Mouse (Mus musculus): ENCODE data around the gene Tfe3. TPM values are rescaled to one million over a fixed set of nuclear protein-coding genes. Genes with fewer than 3 reads are reported as not detected.

The Tfe3 gene
- polyA plus RNA-seq, 1 experiment from 2014 or later: 30.3 TPM

DNA sequence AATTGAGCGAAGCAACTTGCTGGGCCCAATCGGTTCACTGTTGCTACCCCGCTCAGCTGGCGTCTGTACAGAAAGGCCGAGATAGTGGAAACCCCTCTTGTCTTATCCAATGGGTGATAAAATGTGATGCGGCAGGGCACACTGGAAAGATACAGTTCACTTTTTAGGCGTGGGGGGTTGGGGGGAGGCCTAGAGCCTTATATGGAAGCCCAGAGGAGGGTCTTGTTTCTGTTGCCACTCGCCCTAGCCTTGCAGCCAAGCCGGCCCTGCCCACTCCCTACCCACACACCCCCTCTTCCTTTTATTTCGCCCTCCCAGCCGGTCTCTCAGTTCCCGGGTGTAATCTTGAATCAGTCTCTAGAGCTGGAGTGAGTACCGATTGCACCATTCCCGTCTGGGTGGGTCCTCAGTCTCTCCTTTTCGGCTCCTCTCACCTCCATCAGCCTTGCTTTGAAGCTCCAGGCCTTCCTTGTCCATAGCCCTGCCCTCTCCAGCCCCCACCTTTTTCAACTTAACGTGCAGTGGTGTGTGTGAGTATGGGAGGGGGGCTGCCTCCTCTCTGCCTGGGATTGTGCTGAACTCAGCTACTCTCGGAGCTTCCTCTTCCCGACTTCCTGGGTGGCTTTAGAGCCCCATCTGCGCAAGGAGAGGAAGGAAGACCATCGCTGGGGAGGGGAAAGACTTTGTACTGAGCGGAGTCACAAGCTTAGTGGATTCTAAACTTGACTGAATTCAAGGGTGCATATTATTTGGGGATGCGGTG, 1.5 kb downstream of the Tfe3 start:
- ATAC-seq (ENCODE audit: low FRiP score): no peak
- Histone ChIP-seq H3K4me3 (replicated peaks) (peak overlapping the region; percentile 62), H3K27me3 (no peaks in the 10 kb centered on the region)

DNA sequence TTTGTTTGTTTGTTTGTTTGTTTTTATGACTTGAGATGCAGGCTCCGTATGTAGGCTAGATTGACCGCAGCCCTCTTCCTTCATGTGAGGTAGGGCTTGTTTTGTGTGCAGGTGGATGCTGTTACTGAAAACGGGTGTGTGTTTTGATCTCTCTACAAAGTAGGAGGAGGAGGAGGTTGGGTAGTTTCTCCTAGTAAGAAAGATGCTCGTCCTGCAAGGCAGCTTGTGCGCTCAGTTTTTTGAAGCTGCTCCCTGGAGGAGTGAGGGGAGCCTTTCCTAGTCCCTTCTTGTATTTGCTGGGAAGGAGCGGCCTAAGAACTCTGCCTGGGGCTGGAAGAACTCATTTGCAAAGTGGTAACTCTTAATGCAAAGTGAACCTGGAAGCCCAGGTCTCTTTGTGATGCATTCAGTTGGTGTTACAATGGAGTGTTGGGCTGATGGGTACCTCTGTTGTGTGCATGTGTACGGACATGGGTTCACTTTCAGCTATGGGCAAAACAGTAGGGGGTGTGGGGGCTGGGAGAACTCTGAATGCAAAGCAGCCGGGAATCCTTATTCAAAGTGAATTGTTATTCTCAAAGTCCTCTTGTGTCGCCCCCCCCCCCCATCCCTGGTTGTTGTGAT, 2.4 kb downstream of the Tfe3 start:
- Histone ChIP-seq H3K4me3 (replicated peaks) (peak overlapping the region; percentile 62), H3K27me3 (no peaks in the 10 kb centered on the region), H3K9me3 (no peaks in the 10 kb centered on the region), H3K4me2 (peak overlapping the region; percentile 67), H3K27ac (no peak overlapping the region), H3K36me3 (replicated peaks) (peaks cover 14% of the 10 kb centered on the region), H3K9ac (peak overlapping the region; percentile 63; the same call in 1 of the 2 replicates), H3K4me1 (peaks cover 19% of the 10 kb centered on the region)
- 17% methylated on average over 9 of the region's 9 CpGs for WGBS
- no peak for ATAC-seq (ENCODE audit: low FRiP score)

More for the DNA sequence above, 1.5 kb downstream of the Tfe3 start:
- peaks cover 11% of the 10 kb centered on the region for H3K36me3 ChIP-seq (replicated peaks)
- H3K4me1 ChIP-seq: peaks cover 19% of the 10 kb centered on the region
- peak overlapping the region; percentile 67 for H3K4me2 ChIP-seq
- WGBS: 15% methylated on average over 22 of the region's 22 CpGs
- no peak overlapping the region for H3K27ac ChIP-seq
- peak overlapping the region; percentile 63 for H3K9ac ChIP-seq
- H3K9me3 ChIP-seq: no peaks in the 10 kb centered on the region

DNA sequence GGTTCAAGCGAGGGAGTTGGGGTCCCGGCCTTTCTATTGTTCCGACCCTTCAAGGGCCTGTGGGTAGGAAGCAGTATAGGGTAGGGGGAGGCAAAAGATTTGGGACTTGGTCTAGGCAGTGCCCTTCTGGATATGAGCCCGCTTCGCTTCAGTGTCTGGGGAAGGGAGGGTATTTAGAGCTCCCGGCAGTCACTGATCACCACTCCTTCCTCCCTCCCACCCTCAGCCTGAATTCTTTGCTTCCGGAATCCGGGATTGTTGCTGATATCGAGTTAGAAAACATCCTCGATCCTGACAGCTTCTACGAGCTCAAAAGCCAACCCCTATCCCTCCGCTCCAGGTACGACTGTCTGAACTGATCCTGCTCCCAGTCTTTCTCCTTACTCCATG, 2.9 kb downstream of the Tfe3 start:
- H3K9ac ChIP-seq: 0 out of 2 replicates have a peak overlapping the region, but pooled peaks have one; percentile 63
- WGBS: 24% methylated on average over 12 of the region's 13 CpGs
- no peaks in the 10 kb centered on the region for H3K27me3 ChIP-seq
- ATAC-seq (ENCODE audit: low FRiP score): no peak
- H3K9me3 ChIP-seq: no peaks in the 10 kb centered on the region
- H3K36me3 ChIP-seq (replicated peaks): peaks cover 18% of the 10 kb centered on the region
- peak overlapping the region; percentile 62 for H3K4me3 ChIP-seq (replicated peaks)
- H3K4me2 ChIP-seq: peak overlapping the region; percentile 67
- peaks cover 19% of the 10 kb centered on the region for H3K4me1 ChIP-seq
- H3K27ac ChIP-seq: no peak overlapping the region

DNA sequence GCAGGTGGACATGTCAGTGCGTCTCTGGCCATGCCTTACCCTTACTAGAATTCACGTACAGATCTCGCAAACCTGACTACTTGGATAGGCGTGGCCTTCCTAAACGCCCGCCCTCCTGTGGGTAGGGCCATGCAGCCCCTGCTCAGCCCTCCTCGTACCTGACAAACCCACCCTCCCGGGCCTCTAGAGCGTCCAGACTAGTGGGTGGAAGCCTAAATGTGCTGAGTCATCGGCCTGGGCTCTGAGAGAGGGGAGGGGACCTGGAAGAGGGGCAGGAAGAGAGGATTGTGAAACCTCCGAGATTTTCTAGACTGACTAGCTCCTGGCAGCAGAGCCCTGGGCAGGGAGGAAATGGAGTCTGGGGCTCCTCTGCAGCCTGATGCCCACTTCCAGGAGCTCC, 3.4 kb downstream of the Tfe3 start:
- Histone ChIP-seq H3K27ac (no peak overlapping the region), H3K4me2 (peak overlapping the region; percentile 67), H3K36me3 (replicated peaks) (peaks cover 23% of the 10 kb centered on the region), H3K9me3 (no peaks in the 10 kb centered on the region), H3K9ac (0 out of 2 replicates have a peak overlapping the region, but pooled peaks have one; percentile 63), H3K4me3 (replicated peaks) (peak overlapping the region; percentile 62), H3K27me3 (no peaks in the 10 kb centered on the region), H3K4me1 (peaks cover 19% of the 10 kb centered on the region)
- 24% methylated on average over 11 of the region's 11 CpGs for WGBS
- no peak for ATAC-seq (ENCODE audit: low FRiP score)

DNA sequence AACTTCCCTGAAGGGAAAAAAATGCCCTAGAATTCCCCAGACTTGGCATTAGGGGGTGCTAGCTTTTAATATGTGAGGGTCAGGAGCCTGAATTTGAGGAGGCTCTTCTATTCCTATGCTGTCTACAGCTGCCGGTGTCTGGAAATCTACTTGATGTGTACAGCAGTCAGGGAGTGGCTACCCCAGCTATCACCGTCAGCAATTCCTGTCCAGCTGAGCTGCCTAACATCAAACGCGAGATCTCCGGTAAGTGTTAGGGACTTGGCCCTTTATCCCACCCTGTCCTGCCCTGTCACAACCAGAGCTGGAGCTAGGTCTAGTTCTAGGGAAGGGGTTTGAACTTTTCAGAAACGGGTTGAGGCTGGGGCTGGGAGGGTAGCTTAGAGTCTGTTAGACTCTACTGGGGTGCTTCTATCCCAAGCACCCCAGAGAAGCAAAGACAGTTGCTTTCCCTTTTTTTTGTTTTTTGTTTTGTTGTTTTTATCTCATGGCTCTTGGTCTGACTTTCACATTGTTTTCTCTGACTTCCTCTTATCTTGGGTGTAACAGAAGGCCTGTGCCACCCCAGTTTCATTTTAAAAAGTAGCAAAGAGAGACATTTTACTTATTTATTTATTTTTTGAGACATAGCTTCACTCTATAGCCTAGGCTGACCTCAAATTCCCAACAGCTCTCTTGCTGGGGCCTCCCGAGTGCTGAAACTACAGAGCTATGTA, 7.1 kb downstream of the Tfe3 start:
- 90% methylated on average over 7 of the region's 7 CpGs for WGBS
- Histone ChIP-seq H3K9ac (no peak overlapping the region), H3K4me2 (no peak overlapping the region), H3K36me3 (replicated peaks) (peaks cover 25% of the 10 kb centered on the region), H3K27ac (no peak overlapping the region), H3K9me3 (no peaks in the 10 kb centered on the region), H3K4me1 (peaks cover 14% of the 10 kb centered on the region), H3K4me3 (replicated peaks) (no peak overlapping the region), H3K27me3 (no peaks in the 10 kb centered on the region)
- ATAC-seq (ENCODE audit: low FRiP score): no peak

DNA sequence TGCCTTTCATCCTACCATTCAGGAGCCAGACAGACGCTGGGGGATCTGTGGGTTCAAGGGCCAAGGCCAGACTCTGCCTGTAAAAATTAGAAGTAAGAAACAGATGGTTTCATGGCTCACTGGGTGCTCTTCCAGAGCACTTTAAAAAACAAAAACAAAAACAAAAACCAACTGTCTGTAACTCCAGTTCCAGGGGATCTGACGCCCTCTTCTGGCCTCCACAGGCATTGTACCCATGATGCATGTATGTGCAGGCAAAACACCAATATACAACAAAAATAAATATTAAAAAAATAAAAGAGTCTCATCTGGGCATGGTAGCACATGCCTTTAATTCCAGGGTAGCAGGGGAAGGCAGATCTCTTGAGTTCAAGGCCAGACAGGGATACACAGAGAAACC, 10.4 kb downstream of the Tfe3 start:
- Histone ChIP-seq H3K4me1 (no peaks in the 10 kb centered on the region), H3K36me3 (replicated peaks) (peaks cover 18% of the 10 kb centered on the region), H3K9ac (no peak overlapping the region), H3K27me3 (no peaks in the 10 kb centered on the region), H3K4me3 (replicated peaks) (no peak overlapping the region), H3K27ac (no peak overlapping the region), H3K4me2 (no peak overlapping the region), H3K9me3 (no peaks in the 10 kb centered on the region)
- WGBS: 49% methylated on average over 2 of the region's 2 CpGs
- no peak for ATAC-seq (ENCODE audit: low FRiP score)

DNA sequence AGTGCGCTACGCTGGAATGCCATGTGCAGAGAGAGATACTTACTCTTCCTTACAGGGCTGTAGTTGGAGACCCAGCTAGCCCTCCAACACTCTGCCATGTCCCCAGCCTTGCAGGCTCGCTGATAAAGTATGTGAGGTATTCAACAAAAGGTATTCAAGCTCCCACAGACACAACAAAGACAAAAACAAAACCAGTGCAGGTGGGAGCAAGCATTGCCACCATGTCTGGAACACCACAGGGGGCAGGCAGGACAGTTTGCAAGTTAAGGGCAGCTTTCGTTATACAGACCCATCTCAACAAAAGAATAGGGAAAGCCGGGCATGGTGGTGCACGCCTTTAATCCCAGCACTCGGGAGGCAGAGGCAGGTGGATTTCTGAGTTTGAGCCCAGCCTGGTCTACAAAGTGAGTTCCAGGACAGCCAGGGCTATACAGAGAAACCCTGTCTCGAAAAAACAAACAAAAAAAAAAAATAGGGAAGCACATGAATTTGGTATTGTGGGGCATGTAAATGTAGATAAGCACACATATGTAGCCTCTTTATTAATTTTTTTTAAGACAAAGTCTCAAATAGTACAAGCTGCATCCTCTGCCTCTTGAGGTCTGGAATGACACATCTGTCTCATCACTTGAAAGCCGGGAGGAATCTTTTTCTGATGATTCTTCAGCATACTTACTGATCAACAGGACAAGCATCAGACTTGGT, 13.3 kb downstream of the Tfe3 start:
- H3K27me3 ChIP-seq: no peaks in the 10 kb centered on the region
- H3K9ac ChIP-seq: no peak overlapping the region
- H3K4me3 ChIP-seq (replicated peaks): no peak overlapping the region
- WGBS: 72% methylated on average over 9 of the region's 9 CpGs
- peaks cover 3% of the 10 kb centered on the region for H3K36me3 ChIP-seq (replicated peaks)
- no peak for ATAC-seq (ENCODE audit: low FRiP score)
- no peaks in the 10 kb centered on the region for H3K9me3 ChIP-seq
- H3K4me2 ChIP-seq: no peak overlapping the region
- H3K27ac ChIP-seq: no peak overlapping the region
- H3K4me1 ChIP-seq: no peaks in the 10 kb centered on the region

DNA sequence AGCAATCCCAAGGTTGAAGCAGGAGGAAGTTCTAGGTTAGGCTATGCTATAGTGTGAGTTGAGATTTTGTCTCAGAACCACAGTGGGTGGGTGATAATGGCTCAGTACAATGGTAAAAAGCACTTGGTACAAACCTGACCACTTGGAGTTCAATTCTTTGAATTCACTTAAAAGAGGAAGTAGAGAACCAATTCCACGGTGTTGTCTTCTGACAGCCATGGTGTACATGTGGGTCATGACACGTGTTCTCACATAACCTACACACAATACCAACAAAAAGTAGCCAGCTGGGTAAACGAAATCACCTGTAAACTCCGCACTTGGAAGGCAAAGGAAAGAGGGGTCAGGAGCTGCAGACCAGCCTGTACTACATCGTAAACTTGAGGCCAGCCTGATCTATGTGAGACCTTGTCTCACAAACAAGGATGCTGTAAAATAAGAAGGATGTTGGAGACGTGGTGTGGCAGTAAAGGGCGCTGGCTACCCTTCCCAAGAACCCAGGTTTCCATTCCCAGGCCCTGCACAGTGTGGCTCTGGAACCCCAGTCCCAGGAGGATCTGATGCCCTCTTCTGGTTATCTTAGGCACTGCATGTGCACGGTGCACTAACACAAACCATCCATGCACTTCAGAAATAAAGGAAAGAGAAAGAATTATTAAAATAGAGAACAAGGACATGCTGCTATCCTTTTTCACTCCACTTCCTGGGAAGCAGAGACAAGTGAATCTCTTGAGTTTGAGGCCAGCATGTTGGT, 14.1 kb downstream of the Tfe3 start:
- Histone ChIP-seq H3K27me3 (no peaks in the 10 kb centered on the region), H3K4me1 (no peaks in the 10 kb centered on the region), H3K4me2 (no peak overlapping the region), H3K4me3 (replicated peaks) (no peak overlapping the region), H3K9ac (no peak overlapping the region), H3K27ac (no peak overlapping the region), H3K36me3 (replicated peaks) (no peaks in the 10 kb centered on the region; the same call in none of the 2 replicates), H3K9me3 (no peaks in the 10 kb centered on the region)
- ATAC-seq (ENCODE audit: low FRiP score): peak; percentile 64; the same call in 1 of the 2 replicates
- 49% methylated on average over 8 of the region's 8 CpGs for WGBS

DNA sequence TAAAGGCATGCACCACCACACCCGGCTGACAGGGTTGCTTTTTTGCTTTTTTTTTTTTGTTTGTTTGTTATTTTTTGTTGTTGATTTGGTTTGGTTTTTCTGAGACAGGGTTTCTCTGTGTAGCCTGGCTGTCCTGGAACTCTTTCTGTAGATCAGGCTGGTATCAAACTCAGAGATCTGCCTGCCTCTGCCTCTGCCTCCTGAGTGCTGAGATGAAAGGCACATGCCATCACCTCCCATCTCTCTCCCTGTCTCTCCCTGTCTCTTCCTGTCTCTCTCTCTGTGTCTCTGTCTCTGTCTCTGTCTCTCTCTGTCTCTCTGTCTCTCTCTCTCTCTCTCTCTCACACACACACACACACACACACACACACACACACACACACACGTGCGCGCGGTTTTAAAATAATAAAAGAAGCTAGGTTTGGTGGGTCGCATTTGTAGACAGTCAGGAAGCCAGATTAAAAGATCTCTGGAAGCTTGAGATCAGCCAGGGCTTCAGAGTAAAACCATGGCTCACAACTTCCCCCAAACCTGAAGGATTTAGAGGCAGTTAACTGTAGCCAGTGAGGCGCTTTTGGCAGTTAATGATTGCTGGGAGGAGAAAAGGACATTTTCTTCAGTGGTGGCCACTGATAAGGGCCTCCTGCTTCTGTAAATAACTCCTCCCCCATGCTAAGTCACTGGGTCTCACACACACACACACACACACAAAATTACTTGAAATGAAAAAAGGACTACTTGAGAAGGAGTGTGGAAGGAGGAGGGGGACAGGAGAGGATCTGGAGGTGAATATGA, 16.3 kb downstream of the Tfe3 start:
- no peak overlapping the region for H3K9ac ChIP-seq
- no peaks in the 10 kb centered on the region for H3K4me1 ChIP-seq
- H3K4me2 ChIP-seq: no peak overlapping the region
- no peak for ATAC-seq (ENCODE audit: low FRiP score)
- no peaks in the 10 kb centered on the region for H3K27me3 ChIP-seq
- H3K9me3 ChIP-seq: no peaks in the 10 kb centered on the region
- no peak overlapping the region for H3K4me3 ChIP-seq (replicated peaks)
- H3K36me3 ChIP-seq (replicated peaks): no peaks in the 10 kb centered on the region; the same call in none of the 2 replicates
- no peak overlapping the region for H3K27ac ChIP-seq
- WGBS: 75% methylated on average over 7 of the region's 7 CpGs

DNA sequence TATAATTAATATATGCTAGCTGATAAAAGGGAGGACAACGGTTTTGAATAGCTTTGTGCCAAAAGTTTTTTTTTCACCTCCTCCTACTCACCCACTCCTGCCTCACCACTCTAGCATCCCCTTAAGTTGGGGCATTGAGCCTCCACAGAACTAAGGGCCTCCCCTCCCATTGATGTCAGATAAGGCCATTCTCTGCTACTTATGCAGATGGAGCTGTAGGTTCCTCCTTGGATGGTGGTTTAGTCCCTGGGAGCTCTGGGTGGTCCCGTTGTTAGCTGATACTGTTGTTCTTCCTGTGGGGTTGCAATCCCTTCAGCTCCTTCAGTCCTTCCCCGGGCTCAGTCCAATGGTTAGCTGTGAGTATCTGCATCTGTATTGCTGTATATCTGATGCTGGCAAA, 16.9 kb downstream of the Tfe3 start:
- Histone ChIP-seq H3K4me1 (no peaks in the 10 kb centered on the region), H3K4me2 (no peak overlapping the region), H3K27me3 (no peaks in the 10 kb centered on the region), H3K36me3 (replicated peaks) (no peaks in the 10 kb centered on the region; the same call in none of the 2 replicates), H3K4me3 (replicated peaks) (no peak overlapping the region), H3K9me3 (no peaks in the 10 kb centered on the region), H3K27ac (no peak overlapping the region), H3K9ac (no peak overlapping the region)
- ATAC-seq (ENCODE audit: low FRiP score): no peak
- WGBS: 20% methylated on average over 3 of the region's 3 CpGs

DNA sequence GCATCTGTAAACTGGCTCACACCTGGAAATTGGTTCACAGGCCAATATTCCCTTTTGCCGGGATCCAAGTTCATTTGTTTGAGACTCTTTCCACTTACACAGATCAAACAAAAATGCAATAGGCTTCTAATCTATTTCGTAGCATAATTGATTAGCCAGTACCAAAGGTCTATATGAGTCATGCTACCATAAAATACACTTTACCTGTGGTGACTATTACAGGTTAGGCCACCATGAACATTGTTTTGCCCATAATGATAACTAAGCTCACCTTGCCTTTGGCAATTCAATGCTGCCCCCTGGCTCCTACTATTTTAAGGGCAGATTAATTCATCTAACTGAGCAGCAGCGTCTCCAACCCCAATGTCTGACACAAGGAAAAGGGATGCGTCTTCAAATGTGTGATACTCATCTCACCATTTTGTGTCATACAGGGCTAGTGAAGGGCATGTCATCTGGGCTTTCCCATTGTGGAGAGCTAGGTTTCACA, 20.3 kb downstream of the Tfe3 start:
- no peak overlapping the region for H3K4me2 ChIP-seq
- no peak overlapping the region for H3K27ac ChIP-seq
- no peaks in the 10 kb centered on the region for H3K36me3 ChIP-seq (replicated peaks)
- H3K9ac ChIP-seq: no peak overlapping the region
- no peak overlapping the region for H3K4me3 ChIP-seq (replicated peaks)
- no peaks in the 10 kb centered on the region for H3K4me1 ChIP-seq
- ATAC-seq (ENCODE audit: low FRiP score): no peak
- no peaks in the 10 kb centered on the region for H3K27me3 ChIP-seq
- WGBS: 80% methylated on average over 4 of the region's 4 CpGs
- no peaks in the 10 kb centered on the region for H3K9me3 ChIP-seq

Data from forebrain, embryonic 12.5 days (tissue).